Mouse (Mus musculus) spleen, adult 2 months (tissue): ENCODE results near the gene Pdzrn3.

Experiments
- CTCF ChIP-seq: fragments of 200-500 bp; IDR thresholded peaks from 2 replicates; pipeline ENCODE4 v1.5.1; 2011; ENCODE audit warnings: mild to moderate bottlenecking, inconsistent platforms; ENCODE audit not compliant: insufficient read depth, insufficient read length, insufficient replicate concordance; ENCODE audit errors: extremely low read depth
- POLR2A ChIP-seq: fragments of 200-500 bp; IDR thresholded peaks from 2 replicates; pipeline ENCODE4 v1.6.1; 2011; ENCODE audit warnings: low read depth, low read length, inconsistent platforms

GRCm38 (mm10) chr6:101328514-101328913 lies 49.2 kb downstream of the Pdzrn3 start:
- TF ChIP-seq POLR2A: no peak
- no peak for TF ChIP-seq CTCF
